Mouse (Mus musculus): ENCODE results near the gene Dbx1. TPM values are rescaled to one million over a fixed set of nuclear protein-coding genes. Genes with fewer than 3 reads are reported as not detected.

Gene Dbx1
- not detected for total RNA-seq (2021)
- polyA plus RNA-seq (2012; rRNA removed) = not detected in 2 replicates
- long read RNA-seq = 0 reads

- no peak for DNase-seq
Observed at GRCm38 (mm10) chr7:49636491-49637115, at the start of gene Dbx1. Dbx1 (minus strand) TSS chr7:49636849.

DNA sequence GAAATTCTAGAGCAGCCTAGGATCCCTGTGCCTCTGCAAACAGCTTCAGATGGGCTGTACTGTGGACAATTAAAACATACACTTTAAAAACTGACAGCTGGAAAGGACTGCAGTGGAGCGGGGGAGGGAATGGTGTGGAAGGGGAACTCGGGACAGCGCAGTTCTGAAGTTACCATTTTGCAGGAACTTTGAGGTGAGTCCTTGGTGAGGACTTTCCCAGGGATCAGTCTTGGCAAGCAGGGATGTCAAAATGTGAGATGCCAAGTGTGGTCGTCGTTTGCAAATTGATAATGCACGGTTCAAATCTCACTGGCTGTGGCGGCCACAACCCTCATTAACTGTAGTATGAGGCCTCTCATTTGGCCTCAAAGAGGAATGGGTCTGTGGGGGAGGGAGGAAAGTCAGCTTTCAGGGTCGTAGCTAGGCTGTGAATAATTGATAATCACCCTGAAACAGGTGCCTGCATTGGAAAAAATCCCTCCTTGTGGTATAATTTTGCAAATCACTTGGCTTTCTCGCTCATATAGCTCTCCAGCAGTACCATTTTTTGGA, 42.3 kb upstream of the Dbx1 start:
- DNase-seq = no peak

DNA sequence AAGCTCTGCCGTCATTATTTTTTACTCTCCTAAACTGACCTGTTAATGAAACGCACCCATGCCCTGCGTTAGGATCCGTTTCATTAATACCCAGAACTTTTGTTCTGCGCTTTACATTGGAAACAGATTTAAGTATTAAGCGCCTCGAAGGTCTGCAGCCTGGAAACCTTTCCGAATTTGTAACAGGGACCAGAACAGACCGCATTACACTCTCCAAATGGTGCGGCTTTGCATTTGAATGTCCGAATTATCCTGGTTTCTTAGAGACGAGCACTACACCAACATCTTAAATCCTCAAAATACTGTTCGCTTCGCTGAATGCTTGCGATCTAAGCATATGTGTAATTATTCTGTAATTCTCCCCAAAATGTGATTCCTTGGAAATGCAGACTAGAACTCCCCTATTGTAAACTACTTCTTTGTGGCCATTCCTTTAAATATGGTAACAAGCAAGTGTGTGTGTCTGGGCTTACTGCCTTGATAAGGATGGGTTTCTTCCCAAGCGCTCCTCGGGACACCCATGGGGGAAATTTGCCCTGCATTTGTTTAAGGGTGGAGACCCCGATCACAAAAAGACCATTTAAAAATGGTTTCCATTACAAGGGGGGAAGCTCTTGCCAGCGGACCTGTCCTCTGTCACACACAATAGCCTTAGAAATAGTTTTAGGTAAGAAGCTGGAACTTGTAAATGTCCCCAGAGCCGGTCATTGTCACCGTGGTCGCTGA, 41.6 kb upstream of the Dbx1 start:
- no peak for DNase-seq

DNA sequence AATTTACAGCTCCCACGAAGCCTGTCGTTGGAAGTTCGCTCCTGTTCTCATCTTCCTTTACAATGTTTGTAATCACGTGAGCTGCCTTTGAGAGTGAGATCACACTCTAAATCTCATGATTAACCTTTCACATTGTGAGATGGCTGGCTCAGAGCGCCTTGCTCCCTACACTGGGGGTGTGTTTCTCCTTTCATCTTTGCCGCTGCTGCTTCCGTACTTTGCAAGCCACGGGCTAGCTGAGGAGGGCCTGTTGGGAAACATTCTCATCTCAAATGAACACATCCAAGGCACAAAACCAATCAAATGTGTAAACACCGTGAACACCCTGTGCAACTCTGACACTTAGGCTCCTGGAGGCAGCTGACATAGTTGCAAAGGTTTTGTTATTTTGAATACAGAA, 40.5 kb upstream of the Dbx1 start:
- no peak for DNase-seq

DNA sequence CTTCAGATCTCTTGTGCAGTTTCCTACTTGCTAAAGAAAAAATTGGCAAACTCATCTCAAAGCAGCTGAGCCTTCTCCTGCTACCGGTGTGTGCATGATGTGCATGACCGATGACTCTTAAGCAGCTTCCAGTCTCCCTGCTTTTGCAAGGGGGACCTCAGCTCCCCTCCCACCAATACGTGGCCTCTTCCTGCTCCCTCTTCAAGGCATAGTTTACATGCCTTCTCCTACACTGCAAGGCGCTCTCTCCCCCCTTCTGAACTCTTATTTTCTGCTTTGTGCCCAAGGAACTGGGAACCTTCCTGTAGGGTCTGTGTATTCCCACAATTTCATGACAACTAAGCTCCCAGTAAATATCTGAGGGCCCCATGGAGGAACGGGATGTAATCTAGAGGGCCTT, 40.0 kb upstream of the Dbx1 start:
- DNase-seq = no peak

GRCm38 (mm10) chr7:49668260-49668857, 31.7 kb upstream of the Dbx1 start:
- DNase-seq = no peak

GRCm38 (mm10) chr7:49663575-49663974, 26.9 kb upstream of the Dbx1 start:
- DNase-seq = no peak

- DNase-seq = no peak
Observed at GRCm38 (mm10) chr7:49662492-49663026, 25.9 kb upstream of the Dbx1 start.

DNA sequence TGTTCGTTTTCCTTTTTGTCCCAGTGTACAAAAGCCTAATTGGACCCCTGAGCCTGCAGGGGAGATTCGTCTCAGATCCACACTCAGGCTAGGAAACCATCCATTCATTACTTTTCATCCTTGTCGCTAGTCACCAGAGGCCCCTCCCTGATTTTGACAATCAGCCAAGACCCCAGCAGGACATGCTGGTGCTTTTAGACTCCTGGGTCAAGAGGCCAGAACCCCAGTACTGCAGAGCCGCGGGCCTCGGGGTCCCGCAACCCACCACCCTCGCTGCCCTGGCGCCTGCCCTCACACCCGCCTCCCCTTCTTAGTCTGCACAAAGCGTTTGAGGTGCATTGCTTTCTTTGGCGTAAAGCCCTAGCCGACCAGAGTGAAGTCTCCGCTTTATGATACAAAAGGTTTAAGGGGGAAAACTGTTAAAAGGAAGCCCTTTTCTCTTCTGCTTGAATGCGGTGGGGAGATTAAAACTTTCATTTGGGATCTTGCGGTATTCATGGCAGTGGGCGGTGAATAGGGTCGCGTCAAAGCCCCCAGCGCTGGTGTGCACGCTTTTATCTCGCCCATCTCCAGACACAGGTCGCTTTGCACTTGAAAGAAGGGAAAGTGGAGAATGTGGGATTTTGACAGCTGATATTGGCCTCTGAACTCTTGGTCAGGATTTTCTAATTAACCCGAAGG, 25.3 kb upstream of the Dbx1 start:
- no peak for DNase-seq

DNA sequence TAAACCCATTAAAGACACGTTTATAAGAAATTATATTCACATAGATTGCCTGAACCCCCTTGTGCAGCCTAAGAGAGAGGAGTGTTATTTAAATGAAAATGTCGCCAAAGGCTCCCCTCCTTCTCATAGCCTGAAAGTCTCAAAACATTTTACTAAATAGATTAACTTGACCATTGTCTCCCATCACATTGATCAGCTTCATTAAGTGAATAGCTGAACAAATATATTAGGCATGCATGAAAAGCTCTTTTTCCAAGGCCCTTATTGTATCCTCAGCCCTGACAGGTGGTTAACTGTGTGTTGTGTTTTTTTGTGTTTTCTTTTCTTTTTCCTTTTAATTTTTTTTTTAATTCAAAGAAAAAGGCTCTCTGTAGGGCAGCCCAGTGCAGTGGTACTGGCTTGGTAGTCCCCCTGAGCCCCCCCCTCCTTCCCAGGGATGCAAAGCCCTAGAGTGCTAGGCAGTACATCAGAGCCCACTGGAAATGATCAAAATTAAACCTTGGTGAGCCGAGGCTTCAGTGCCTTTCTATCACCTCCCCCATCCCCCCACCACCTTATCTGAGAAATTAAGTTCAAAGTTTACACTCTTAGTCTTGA, 4.2 kb upstream of the Dbx1 start:
- DNase-seq = no peak

- DNase-seq = no peak
Observed at GRCm38 (mm10) chr7:49639864-49640708, 3.4 kb upstream of the Dbx1 start.

GRCm38 (mm10) chr7:49638941-49639776, 2.5 kb upstream of the Dbx1 start:
- no peak for DNase-seq

DNA sequence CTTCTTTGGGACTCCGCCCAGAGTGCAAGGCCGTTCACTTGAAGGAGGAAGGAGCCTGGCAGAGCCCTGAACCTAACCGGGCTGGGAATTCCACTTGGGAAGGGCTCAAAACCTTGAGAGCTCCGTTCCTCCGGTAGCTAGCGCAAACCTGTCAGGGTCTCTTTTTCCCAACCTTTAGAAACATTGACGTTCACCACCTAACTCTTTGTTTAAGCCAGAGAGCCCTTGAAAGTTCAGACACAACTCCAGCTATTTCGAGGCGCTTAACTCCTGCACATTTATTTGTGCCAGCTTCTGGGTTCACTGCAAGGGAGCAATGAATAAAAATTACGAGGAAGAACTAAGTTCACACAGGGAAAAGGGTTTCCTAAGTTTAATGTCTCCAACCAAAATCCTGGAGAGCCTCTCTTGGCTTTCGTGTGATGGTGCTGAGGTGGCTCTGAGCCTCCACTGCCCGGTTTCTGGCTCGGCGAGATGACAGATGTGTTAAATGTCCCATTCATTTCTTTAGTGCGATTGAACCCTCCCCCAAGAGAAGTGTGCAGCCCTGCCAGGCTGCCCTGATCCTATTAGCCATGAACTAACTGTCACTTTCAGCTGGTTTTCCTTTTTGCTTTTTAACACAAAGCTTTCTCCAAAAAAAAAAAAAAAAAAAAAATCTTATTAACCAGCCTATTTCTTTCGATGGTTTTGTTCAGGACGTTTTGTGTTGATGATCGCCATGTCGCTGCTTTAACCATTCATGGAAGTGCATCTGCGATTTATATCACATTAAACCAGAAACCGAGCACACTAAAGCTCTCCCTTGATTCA, 1.4 kb upstream of the Dbx1 start:
- no peak for DNase-seq

- no peak for DNase-seq
Observed at GRCm38 (mm10) chr7:49637281-49637680, 632 bp upstream of the Dbx1 start.

- no peak for DNase-seq
Observed at GRCm38 (mm10) chr7:49635971-49636370, 678 bp downstream of the Dbx1 start.

- peak; percentile 6 for DNase-seq
Observed at GRCm38 (mm10) chr7:49635074-49635621, 1.5 kb downstream of the Dbx1 start.

DNA sequence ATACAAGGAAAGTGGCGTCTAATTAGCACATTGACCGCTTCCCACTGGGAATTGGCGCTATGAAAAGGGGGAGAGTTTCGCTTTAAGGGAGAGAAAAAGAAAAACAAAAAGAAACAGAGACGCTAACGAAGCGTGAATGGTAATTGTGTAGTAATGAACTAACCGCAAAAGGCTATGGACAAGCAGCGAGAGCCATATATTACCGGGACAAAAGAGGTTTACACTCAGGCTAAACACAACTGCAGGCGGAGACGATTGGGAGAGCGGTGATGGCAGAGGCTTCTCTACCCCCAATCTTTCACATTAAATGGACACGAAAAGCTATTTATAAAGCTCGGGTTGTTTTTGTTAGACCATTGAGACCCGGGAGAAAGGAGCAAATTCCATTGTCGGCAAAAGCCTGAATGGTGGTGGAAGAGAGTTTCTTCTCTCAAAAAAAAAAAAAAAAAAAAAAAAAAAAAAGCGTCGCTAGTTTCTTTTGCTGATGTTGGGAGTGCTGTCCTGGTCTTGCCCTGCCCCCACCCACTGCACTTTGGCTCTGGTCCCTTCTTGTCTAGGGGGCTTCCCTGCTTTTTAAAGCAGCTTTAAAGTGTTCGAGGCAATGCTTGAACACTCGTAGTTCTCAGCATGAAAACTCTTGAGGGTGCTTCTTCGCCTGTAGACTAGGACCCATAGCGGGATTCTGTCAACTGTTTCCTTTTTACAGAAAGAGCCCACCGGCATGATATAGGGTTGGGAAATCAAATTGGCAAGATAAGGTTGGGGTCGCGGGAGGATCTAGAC, 2.2 kb downstream of the Dbx1 start:
- peak; percentile 10 for DNase-seq
